Mouse (Mus musculus) intestine, postnatal 0 days (tissue): ENCODE measurements around the gene Gm5941. TPM values are rescaled to one million over a fixed set of nuclear protein-coding genes. Genes with fewer than 3 reads are reported as not detected.
"Not testable (repeated sequence)": the region's sequence is repeated elsewhere in the genome, so short reads cannot be mapped to it uniquely, and the experiment has no call there.

Source experiments
- ATAC-seq: fragments of 200-750 bp; cut with Nextera tagmentation; 2 replicates; pipeline ENCODE4 v1.8.0; 2017; ENCODE audit warnings: mild to moderate bottlenecking, moderate TSS enrichment, moderate library complexity
- H3K27ac ChIP-seq: fragments of 300-500 bp; sonication (generic); 2 replicates; pipeline ENCODE4 v1.5.1; 2014; ENCODE audit warnings: mild to moderate bottlenecking, low read depth, low read length, moderate library complexity
- H3K27me3 ChIP-seq: fragments of 300-500 bp; sonication (generic); replicated peaks from 2 replicates; pipeline ENCODE4 v1.6.1; 2014; ENCODE audit warnings: low read length, mixed read lengths; ENCODE audit not compliant: control insufficient read depth, insufficient read depth
- H3K36me3 ChIP-seq: fragments of 300-500 bp; sonication (generic); 2 replicates; pipeline ENCODE4 v1.6.1; 2014; ENCODE audit warnings: mild to moderate bottlenecking, moderate library complexity; ENCODE audit not compliant: control insufficient read depth, insufficient read depth
- H3K4me1 ChIP-seq: fragments of 300-500 bp; sonication (generic); replicated peaks from 2 replicates; pipeline ENCODE4 v1.6.1; 2014; ENCODE audit warnings: antibody characterized with exemption, low read length, mixed read lengths; ENCODE audit not compliant: control insufficient read depth, insufficient read depth
- H3K4me2 ChIP-seq: fragments of 300-500 bp; sonication (generic); replicated peaks from 2 replicates; pipeline ENCODE4 v1.6.1; 2014; ENCODE audit warnings: low read depth, mild to moderate bottlenecking, moderate library complexity
- H3K4me3 ChIP-seq: fragments of 300-500 bp; sonication (generic); 2 replicates; pipeline ENCODE4 v1.5.1; 2014; ENCODE audit warnings: low read depth, low read length
- H3K9ac ChIP-seq: fragments of 300-500 bp; sonication (generic); 2 replicates; pipeline ENCODE4 v1.6.1; 2014; ENCODE audit warnings: mild to moderate bottlenecking, low read depth, low read length
- H3K9me3 ChIP-seq: fragments of 300-500 bp; sonication (generic); 2 replicates; pipeline ENCODE4 v1.6.1; 2016; ENCODE audit warnings: mixed run types; ENCODE audit not compliant: control insufficient read depth
- CTCF ChIP-seq: sonication (generic); IDR thresholded peaks from 2 replicates; pipeline ENCODE4 v1.5.1; 2016; ENCODE audit warnings: low read depth, mild to moderate bottlenecking, control low read depth, antibody characterized with exemption, moderate library complexity
- WGBS: fragments of 180-500 bp; shearing (Covaris S2); extraction: QIAGEN DNeasy Blood & Tissue Kit; methylation state at CpG from one replicate; pipeline ENCODE4 v1.1.7; 2014; 5-methylcytosine and 5-hydroxymethylcytosine counted together
- polyA plus RNA-seq: library from polyadenylated mRNA; unstranded; fragments of >200 nt; fragmentation: Nextera tagmentation; extraction: Ambion mirVana; gene quantifications from 2 replicates; pipeline ENCODE4 v1.2.1, GENCODE M21; 2015

Gene Gm5941
- not detected in 2 replicates for polyA plus RNA-seq

GRCm38 (mm10) chrX:92489649-92490048, at the start of gene Gm5941:
Gene Gm5941, plus strand, starts transcription at chrX:92489949.
- not testable (repeated sequence) for H3K9ac ChIP-seq, H3K36me3 ChIP-seq, H3K27ac ChIP-seq, ATAC-seq, H3K4me2 ChIP-seq, H3K4me3 ChIP-seq, H3K4me1 ChIP-seq, H3K9me3 ChIP-seq, H3K27me3 ChIP-seq
- WGBS, result 80% methylated on average over 4 of the region's 4 CpGs

DNA sequence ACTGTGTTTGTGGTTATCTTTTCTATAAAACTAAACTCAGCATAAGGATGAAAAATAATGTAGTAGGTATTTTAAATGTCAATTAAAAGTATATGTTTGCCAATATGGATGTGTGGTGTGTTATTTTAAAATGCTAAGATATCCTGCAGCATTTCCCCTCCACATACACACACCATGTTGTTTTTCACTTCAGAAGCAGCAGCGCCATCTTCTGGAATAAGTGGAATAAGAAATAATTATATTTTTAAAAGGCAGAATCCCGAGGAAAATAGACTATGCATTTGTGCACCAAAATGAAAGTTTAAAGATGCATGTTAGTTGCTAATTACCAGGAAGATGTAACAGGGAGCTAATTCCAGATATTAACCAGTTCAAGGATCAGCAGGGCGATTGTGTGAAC, 29.3 kb upstream of the Gm5941 start:
- no peak for ATAC-seq
- Histone ChIP-seq H3K9me3 (no peaks in the 10 kb centered on the region), H3K4me1 (no peaks in the 10 kb centered on the region), H3K9ac (no peak overlapping the region), H3K27me3 (no peaks in the 10 kb centered on the region), H3K27ac (no peak overlapping the region), H3K36me3 (no peaks in the 10 kb centered on the region), H3K4me2 (no peak overlapping the region), H3K4me3 (no peak overlapping the region)
- no peak for TF ChIP-seq CTCF
- 38% methylated on average over 3 of the region's 3 CpGs for WGBS

DNA sequence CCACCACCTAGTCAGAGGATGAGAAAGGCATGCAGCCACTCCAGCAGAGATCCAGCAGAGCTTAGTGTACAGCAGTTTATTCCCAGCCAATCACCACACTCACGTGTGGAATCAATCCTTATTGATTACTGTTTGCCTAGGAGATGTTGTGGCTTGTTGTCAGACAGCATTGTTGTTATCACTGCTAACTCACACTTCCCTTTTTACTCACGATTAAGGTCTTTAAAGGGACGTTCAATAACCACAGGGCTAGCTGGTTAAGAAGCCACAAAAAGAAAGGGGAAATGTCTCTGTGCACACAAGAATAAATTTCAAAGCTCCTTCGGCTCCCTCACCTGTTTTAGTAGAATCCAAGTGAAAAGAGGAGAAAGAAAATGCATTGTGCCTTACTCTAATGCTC, 25.0 kb upstream of the Gm5941 start:
- Histone ChIP-seq H3K4me2 (no peak overlapping the region), H3K4me3 (no peak overlapping the region), H3K4me1 (no peaks in the 10 kb centered on the region), H3K36me3 (no peaks in the 10 kb centered on the region), H3K27me3 (no peaks in the 10 kb centered on the region), H3K9ac (no peak overlapping the region), H3K27ac (no peak overlapping the region), H3K9me3 (no peaks in the 10 kb centered on the region)
- no peak for ATAC-seq
- WGBS, result 55% methylated on average over 4 of the region's 4 CpGs
- TF ChIP-seq CTCF, result no peak

- Histone ChIP-seq H3K9ac (no peak overlapping the region), H3K9me3 (no peaks in the 10 kb centered on the region), H3K4me2 (no peak overlapping the region), H3K27ac (no peak overlapping the region), H3K36me3 (no peaks in the 10 kb centered on the region), H3K27me3 (no peaks in the 10 kb centered on the region), H3K4me3 (no peak overlapping the region), H3K4me1 (no peaks in the 10 kb centered on the region)
- TF ChIP-seq CTCF, result no peak
- WGBS, result 43% methylated on average over 1 of the region's 1 CpGs
- no peak for ATAC-seq
These were observed 8.5 kb downstream of the Gm5941 start for GRCm38 (mm10) chrX:92498254-92498653.

GRCm38 (mm10) chrX:92527826-92528225, 38.1 kb downstream of the Gm5941 start:
- no peak overlapping the region for H3K4me2 ChIP-seq

More at GRCm38 (mm10) chrX:92527826-92528225, 38.1 kb downstream of the Gm5941 start:
- no peak overlapping the region for H3K27ac ChIP-seq
- H3K36me3 ChIP-seq, result no peaks in the 10 kb centered on the region
- H3K27me3 ChIP-seq, result no peaks in the 10 kb centered on the region
- H3K4me3 ChIP-seq, result no peak overlapping the region
- H3K4me1 ChIP-seq, result no peaks in the 10 kb centered on the region
- no peak overlapping the region for H3K9ac ChIP-seq
- no peak for TF ChIP-seq CTCF
- no peak for ATAC-seq
- 68% methylated on average over 1 of the region's 1 CpGs for WGBS
- no peaks in the 10 kb centered on the region for H3K9me3 ChIP-seq

Other genes with a start within 250 kb of the Gm5941 start
- not detected in 2 replicates for gene Mageb18, start 109.6 kb downstream of the Gm5941 start, polyA plus RNA-seq